Mouse (Mus musculus): ENCODE measurements around the gene Yju2. TPM values are rescaled to one million over a fixed set of nuclear protein-coding genes. Genes with fewer than 3 reads are reported as not detected.

Gene Yju2
- total RNA-seq, 1 experiment from 2014 or later: 23.9 TPM

DNA sequence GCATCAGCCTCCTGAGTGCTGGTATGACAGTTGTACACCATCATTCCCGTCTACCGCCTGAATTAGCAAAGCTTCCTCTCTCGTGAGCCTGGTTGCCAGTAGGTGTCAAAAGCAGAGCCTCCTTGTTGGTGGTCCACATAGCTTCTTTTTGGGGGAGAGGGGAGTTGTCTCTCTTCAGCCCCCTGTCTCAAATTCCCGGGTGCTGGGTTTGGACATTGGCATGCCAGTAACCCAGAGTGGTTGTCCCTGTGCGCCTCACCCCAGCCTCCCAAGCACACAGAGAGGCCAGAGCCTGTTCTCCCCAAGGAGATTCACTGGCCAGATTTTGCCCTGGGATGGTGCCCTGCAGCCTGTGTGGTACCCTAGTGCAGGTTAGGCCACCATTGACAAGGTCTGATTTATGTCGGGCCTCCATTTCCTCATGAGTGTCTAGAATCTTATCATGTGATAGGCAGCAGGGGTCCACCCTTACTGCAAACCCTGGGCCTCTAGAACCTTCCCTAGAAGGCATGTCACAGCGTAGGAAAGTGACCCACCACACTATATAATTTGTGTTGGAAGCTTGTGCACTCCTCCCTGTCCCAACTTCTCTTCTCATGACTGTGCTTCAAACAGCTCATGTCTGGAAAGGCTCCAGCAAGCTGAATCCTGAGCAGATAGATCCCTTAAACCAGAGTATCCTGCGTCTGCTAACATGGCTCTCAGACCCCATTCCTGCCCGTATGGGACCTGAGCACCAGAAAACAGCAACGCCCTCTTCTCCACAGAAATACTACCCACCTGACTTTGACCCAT, 1.2 kb downstream of the Yju2 start:
- ATAC-seq (replicated peaks; ENCODE audit: low read depth, poor library complexity, severe bottlenecking): no peak

DNA sequence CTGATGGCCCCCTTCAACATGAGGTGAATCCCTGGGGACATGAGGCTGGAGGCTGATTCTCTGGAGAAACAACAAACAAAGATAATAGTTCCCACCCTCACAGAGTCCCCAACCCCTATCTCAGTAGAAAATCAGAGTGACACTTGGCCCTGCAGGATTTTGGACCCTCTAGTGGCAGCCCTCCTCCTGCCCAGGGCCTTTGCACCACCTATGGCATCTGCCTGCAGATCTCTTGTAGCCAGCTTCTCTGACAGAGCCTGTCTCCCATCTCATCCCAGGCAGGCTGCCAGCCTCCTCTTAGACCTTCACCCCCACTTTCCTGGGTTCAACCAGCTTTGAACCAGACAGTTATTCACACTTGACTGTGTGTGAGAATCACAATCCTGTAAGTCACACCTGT, 1.9 kb downstream of the Yju2 start:
- ATAC-seq (replicated peaks; ENCODE audit: low read depth, poor library complexity, severe bottlenecking): no peak

DNA sequence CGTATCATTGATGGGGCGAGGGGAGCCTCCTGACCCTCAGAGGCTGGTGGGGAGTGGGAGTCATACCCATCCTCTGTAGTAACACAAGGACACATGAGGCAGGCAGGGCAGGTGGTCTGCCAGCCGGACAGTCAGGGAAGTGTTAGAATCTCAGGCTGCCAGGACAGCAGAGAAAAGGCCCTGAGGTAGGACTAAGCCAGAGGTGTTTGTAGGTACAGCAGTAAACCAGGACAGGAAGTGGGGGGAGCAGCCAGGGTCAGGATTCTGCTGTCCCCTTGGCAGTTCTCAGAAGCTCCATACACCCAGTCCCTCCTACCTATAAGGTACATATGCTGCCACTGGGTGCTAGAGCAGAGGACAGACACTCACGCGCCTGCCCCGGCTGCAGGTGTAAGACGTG, 2.7 kb downstream of the Yju2 start:
- ATAC-seq (replicated peaks; ENCODE audit: low read depth, poor library complexity, severe bottlenecking): no peak

DNA sequence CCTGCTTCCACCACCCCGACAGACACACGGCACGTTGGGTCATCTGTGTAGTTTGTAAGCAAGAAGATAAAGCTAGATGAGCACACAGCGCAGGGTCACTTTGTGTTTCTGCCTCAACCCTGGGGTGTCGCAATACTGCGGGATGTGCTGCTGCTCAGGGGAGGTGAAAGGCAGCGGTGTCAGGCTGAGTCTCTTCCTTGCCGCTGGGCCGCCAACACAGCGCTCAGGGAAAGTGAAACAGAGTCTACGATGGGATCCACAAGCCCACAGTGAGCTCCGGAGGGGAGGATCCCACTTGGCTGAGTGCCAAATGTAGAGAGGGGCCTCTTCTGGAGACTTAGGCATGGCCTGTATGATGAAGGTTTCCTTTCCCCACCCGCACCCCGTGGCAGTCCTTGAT, 4.3 kb downstream of the Yju2 start:
- ATAC-seq (replicated peaks; ENCODE audit: low read depth, poor library complexity, severe bottlenecking): peak; percentile 19

DNA sequence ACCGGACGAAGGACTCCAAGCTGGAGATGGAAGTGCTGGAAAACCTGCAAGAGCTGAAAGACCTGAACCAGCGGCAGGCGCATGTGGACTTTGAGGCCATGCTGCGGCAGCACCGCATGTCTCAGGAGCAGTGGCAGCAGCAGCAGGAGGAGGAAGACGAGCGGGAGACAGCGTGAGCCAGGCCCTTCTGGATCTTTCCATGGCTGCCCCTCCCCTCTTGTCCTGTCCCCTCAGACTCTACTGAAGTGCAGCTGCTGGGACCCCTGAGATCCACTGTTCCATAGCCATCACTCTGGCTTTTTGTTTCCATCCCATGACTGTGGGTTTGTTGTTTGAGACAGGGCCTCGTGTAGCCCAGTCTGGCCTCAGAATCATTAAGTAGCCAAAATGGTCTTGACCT, 5.6 kb downstream of the Yju2 start:
- ATAC-seq (replicated peaks; ENCODE audit: low read depth, poor library complexity, severe bottlenecking): no peak

DNA sequence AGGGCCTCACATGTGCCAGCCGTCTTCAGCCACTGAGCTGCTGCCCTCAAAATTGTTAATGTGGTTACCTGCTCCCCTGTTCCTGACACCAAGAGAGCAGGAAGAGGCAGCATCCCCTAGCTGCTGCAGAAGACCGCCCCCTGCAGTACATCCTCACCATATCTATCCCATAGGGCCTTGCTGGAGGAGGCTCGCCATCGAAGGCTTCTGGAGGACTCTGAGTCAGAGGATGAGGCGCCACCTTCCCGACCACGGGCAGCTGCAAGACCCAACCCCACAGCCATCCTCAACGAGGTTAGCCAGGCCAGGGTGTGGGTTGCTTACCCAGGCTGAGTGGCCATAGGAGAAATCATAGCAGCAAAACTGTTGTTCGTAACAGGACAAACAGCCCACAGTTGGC, 6.1 kb downstream of the Yju2 start:
- no peak for ATAC-seq (replicated peaks; ENCODE audit: low read depth, poor library complexity, severe bottlenecking)

DNA sequence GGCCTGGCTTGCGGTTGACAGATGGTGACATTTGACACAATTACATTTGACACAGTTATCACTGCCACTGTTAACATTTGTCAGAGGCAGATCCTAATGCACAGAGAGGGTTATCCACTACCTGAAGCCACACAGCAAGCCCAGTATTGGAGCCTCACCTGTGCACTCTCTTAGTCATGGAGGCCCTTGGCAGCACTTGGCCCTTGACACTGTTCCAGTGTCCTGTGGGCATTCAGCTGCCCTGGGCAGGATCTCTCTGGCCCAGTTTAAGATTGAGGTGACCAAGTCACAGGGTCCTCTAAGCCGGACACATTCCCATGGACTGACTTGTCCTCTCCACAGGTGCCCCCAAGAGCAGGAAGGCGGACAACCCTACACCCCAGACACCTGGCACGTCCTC, 8.3 kb downstream of the Yju2 start:
- ATAC-seq (replicated peaks; ENCODE audit: low read depth, poor library complexity, severe bottlenecking): no peak

DNA sequence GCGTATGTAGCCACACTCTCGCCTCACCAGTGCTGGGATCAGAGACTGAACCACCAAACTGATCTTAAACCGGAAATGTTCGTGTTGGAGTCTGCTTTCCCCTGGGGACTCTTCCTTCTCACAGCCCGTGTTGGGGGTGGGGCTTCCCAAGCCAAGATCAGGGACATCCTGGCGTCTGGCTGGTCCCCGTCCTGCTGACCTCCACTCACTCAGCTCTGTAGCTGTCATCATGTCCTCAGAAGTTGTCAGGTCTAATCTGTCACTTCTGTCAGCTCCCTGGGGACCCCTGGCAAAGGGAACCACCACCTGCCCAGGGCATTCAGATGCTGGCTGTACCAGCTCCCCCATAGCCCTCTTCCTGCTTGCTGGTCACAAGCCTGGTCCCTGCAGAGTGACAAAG, 9.3 kb downstream of the Yju2 start:
- ATAC-seq (replicated peaks; ENCODE audit: low read depth, poor library complexity, severe bottlenecking): no peak

DNA sequence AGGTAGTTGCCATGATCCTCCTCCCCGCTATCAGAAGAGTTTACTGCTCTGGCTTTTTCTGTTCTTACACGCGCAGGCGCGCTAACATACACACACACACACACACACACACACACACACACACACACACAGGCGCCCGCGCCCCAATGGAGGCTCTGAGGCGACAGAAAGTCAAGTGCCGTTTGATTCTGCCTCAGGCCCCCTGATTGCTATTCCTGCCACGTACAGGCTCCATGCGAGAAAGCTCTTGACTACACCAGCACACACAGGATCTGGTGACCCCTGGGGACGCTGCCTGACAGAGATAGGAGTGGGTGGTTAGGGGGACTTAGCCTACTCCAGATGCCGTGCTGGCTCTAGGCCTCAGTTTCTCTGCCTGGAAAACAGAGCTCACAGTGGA, 10.7 kb downstream of the Yju2 start:
- ATAC-seq (replicated peaks; ENCODE audit: low read depth, poor library complexity, severe bottlenecking): no peak

DNA sequence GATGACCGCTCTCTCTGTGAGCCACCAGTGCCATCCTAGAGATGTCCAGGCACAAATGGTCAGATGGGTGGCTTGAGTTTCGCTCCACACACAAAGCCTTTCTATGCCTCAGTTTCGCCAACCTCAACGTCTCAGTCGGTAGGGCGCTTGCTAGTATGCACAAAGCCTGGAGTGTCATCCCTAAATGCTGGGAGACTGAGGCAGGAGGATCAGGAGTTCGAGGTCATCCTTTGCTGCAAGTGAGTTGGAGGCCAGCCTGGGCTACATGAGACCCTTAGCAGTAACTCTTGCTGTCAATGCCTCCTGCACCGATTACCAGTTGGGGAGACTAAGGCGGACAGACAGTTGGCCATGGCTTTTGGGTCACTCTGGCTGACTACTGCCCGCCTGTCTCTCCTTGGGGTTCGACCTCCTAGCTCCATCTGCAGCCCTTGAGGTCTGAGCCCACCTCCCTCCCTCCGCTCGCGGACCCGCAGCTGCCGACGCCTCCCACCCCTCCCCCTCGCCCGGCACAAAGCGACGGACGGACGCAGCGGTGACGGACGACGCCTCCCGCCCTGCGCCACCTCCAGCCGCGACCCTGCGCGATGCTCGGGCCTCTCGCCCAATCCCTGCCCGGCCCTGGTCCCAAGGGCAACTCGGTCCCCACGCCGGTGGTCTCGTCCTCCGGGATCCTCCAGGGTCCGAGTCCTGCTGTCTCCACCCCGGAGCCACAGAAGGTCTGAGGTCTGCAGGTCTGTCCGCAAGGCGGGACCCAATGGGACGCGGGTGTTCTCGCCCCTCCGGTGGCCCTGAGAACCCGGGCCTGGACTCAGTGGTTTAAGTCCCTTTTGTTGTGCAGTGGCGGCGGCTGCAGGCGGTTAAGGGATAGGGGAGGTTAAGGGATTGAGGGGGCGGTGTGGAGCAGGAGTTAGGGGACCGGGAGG, 11.3 kb downstream of the Yju2 start, which contains the start of gene Shd:
Gene Shd, plus strand, starts transcription at position 502 of the 926 bp plus-strand sequence.
- ATAC-seq (replicated peaks; ENCODE audit: low read depth, poor library complexity, severe bottlenecking): peak; percentile 39

DNA sequence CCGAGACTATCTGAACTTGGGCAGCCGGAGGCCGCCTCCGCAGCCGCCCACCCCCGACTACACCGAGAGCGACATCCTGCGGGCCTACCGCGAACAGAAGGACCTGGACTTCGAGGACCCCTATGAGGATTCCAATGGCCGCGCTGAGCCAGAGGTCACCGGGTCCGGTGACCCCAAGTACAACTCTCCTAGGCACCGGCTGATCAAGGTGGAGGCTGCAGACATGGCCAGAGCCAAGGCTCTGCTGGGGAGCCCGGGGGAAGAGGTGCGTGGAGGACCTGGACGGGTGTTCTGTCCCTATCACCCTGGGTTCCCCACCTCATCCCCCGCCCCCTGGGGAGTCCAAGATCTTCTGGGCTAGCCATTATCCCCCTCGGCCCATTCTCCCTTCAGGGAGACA, 12.6 kb downstream of the Yju2 start:
- ATAC-seq (replicated peaks; ENCODE audit: low read depth, poor library complexity, severe bottlenecking): no peak

DNA sequence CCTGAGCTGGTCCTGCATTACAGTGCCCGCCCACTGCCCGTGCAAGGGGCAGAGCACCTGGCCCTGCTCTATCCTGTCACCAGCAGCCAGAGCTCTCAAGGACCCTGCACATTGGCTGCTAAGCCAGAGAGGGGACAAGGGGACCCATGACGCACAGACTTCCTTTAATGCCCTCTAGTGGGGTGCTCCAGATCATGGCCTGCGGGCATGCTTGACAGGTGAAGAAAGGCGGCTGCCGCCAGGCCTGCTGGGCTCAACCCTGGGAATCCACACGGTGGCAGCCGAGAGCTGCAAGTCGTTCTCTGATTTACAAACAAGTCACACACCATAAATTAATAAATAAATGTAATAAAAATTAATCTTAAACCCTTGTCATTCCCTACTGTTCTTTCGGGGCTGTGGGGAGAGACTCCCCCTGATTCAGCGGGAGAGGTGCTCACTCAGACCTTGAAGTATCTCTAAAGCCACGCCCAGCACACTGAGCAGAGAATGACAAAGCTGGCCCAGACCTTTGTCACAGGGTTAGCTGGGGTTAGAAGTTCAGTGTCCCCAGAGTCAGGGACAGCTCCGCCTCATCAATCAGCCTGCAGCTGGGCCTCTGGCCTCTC, 17.5 kb downstream of the Yju2 start:
- peak; percentile 99 for ATAC-seq (replicated peaks; ENCODE audit: low read depth, poor library complexity, severe bottlenecking)

DNA sequence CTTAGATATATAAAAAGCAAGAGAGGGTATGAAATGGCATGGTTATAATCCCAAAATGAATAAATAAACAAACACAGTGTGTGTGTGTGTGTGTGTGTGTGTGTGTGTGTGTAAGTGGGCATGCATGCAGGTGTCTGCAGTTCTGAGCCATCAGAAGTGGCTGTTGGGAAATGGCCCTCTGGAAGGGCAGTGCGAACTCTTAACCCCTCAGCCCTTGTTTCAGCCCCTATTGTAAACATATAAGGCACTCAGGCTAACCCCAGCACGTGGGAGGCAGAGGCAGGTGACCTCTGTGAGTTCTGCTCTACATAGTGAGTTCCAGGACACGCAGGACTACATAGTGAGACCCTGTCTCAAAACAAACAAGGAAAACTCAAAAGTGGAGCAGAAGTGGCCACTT, 18.4 kb downstream of the Yju2 start:
- ATAC-seq (replicated peaks; ENCODE audit: low read depth, poor library complexity, severe bottlenecking): no peak

DNA sequence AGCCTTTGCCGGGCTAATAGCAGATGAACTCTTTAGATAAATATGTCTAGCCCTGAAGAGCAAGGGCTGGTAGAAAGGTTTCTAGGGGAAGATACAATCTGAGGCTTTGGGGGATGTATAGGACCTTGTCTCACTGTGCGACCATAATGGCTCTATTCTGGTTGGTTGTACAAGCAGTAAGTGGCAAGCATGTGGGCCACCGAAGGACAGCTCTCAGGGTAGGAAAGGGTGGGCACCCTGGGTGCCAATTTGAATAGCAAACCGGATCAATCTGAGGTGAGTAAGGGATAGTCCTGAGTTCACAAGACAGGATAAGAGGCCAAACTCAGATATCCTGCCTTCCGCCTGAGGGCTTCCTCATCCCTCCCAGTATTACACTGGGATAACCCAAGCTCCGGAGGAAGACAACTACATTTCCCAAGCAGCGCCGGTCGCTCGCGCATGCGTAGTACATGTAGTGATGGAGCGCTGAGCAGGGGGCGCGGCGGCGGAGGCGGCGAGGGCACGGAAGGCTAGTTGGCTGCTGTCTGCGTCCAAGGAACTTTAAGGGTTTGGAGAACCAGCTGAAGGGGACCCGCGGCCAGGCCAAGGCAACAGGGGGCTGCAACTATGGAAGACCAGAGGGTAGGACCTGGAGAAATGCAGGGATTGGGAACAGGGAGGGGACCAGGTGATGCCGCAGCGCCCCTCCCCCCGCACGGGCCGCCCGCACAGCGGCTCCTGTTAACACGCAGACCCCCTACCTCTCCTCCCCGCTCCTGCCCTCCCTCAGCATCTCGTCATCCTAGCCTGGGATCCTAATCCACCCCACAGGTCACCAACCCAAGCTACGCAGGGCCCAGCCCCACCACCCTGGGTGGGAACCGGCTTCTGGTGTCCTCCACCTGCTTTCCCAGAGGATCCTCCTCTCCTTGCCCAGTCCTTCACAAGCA, 27.4 kb downstream of the Yju2 start, which contains the start of gene Fsd1:
Gene Fsd1, plus strand, starts transcription at position 480 of the 932 bp plus-strand sequence.
- ATAC-seq (replicated peaks; ENCODE audit: low read depth, poor library complexity, severe bottlenecking): 0 out of 2 replicates have a peak, but pooled peaks have one; percentile 32

DNA sequence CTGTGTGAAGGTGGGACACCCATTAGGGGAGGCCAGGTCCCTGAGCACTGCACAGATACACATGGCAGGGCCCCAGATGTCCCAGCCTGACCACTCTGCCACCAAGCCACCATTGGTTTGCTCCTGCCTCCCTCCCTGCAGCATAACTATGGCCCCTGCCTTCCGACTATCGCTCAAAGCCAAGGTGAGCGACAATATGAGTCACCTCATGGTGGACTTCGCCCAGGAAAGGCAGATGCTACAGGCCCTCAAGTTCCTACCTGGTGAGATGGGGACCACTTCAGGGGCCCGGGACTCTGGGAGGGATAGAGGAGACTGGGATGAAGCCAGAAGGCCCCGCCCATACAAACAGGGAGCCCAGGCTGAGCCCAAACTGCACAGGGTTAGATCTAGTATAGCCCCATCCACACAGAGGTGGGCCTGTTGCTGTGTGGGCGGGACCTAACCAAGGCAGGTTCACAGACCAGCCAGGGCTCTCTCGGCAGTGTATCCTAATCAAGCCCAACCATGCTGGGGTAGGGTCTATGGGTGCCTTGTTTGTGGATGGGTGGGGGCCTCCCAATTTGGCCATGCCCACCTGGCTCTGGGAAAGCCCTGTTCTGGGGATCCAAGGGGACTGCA, 31.5 kb downstream of the Yju2 start:
- no peak for ATAC-seq (replicated peaks; ENCODE audit: low read depth, poor library complexity, severe bottlenecking)

DNA sequence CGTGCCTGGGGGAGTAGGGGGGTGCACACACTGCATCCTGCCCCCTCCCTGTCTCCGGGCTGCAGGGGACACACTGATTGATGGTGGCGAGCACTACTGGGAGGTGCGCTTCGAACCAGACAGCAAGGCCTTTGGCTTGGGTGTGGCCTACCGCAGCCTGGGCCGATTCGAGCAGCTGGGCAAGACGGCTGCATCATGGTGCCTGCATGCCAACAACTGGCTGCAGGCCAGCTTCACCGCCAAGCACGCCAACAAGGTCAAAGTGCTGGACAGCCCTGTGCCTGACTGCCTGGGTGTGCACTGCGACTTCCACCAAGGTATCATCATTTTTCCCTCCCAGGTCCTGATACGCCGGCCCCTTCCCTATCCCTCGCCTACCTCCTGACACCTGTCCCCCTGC, 37.1 kb downstream of the Yju2 start:
- ATAC-seq (replicated peaks; ENCODE audit: low read depth, poor library complexity, severe bottlenecking): no peak

DNA sequence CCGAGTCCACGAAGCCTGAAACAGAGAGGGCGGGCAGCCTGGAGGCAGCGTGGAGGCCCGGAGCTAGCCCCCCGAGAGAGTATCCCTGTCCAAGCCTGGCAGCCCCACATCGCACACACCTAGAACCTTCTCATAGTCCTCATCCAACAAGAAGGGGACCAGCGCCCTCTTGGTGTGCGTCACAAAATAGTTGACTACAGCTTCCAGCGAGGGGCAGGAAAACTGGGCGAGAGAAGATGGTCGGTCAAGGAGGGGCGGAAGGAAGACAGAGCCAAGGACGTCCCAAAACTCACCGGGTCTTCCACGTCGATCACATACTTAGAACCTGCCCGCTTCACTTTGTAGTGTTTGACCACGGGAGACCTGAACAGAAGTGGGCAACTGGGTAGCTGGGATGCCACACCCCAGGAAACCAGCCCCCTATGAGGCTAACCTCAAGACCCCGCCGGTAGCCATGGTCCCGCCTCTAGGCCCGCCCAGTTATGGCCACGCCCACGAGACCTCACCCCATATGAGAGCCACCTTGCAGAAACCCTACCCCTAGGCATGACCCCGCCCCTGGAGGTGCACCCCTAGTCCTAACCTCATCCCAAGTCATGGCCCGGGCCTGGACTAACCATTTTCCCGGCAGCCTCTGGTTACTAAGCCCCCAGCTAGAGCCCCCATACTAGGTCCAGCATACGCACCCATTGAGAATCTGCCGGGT, 41.0 kb downstream of the Yju2 start:
- ATAC-seq (replicated peaks; ENCODE audit: low read depth, poor library complexity, severe bottlenecking): peak; percentile 33

DNA sequence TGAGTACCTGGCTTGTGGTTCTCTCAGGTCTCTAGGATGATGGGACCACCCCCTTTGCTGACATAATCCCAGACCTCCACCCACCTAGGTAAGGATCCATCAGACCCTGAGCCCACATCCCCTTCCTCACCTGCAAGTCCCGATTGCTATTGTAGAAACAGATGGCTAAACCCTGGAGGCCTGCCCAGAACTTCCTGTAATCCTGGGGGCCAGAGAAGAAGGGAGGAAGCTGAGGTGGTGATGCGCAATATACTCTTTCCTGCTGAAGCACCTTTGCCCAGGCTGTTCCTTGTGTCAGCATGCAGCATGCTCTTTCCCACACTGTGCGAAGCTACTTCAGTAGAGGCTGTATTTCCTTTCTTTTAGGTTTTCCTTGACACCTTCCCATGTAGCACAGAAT, 44.1 kb downstream of the Yju2 start:
- ATAC-seq (replicated peaks; ENCODE audit: low read depth, poor library complexity, severe bottlenecking): no peak
